Mouse (Mus musculus): ENCODE measurements around the gene Atp2a3.

DNA sequence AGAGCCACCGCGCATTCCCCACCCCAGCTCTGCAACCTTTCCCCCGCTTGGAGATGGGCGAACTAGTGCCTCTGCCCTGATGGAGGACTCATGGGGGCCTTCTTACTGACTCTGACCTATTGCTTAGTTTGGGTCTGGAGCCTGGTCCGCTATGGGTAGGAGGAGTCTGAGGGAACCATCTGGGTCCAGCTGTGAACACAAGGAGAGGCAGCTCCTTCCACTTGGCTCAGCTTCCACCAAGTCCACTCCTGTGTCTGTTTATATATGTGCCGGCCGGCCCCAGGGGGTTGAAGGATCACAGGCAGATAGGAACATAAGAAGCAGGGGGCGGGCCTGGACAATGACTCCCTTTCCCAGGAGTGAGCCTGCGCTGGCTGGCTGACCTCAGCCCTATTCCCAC is 31.0 kb downstream of the Atp2a3 start:
- TF ChIP-seq CTCF (IDR thresholded peaks at IDR 0.05) (no peak), EP300 (IDR thresholded peaks at IDR 0.05) (no peak)
